Mouse (Mus musculus): ENCODE measurements around the gene Gabarap.

- TF ChIP-seq MAFK (IDR thresholded peaks at IDR 0.05; ENCODE audit: insufficient read depth, low read depth, low read length) = no peak
- no peak for TF ChIP-seq ZC3H11A (IDR thresholded peaks at IDR 0.05; ENCODE audit: borderline replicate concordance, low read depth, low read length)
- no peak for TF ChIP-seq CHD2 (IDR thresholded peaks at IDR 0.05; ENCODE audit: low read depth, low read length)
- TF ChIP-seq HCFC1 (IDR thresholded peaks at IDR 0.05; ENCODE audit: borderline replicate concordance, insufficient read depth, low read length) = no peak
Measured at GRCm38 (mm10) chr11:70015677-70016076, 24.7 kb downstream of the Gabarap start.
